ENCODE assay signal across 28 mouse cellular contexts in the genomic region with DNA sequence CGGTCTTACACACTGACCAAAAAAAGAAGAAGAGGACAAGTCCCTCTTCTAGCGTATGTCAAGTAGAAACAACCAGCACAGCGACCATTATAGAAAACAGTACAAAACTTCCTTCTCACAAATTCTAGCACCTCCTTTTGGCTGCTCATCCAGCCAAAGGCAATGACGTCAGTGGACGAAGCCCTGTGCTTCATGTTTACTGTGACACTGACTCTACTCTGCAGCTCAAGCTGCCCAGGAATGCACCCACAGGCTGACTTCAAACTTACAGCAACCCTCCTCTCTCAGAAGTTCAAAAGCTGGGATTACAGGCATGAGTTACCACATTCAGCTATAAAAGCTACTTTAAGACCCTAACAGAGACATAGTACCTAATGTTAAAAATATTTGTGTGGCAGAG.
DNase-seq lines count a peak whose midpoint lies in the region; ATAC-seq and TF ChIP-seq lines count a peak whose summit lies in the region.
"Had no signal": no experiment of that assay in that cellular context is flagged by ENCODE, and none has a peak within 500 bp of the region (broad histone marks: within the 10 kb centered on the region; RNA-seq: fewer than 3 reads in every experiment).

No protein-coding gene starts in this region.

- no peak for TF ChIP-seq CTCF in liver, adult 2 months (IDR thresholded peaks at IDR 0.05; ENCODE audit: low read depth, low read length)
- no peak for TF ChIP-seq CTCF in liver, postnatal 0 days (IDR thresholded peaks at IDR 0.05; ENCODE audit: low read depth)
- peak; percentile 12 for TF ChIP-seq CTCF in Patski (IDR thresholded peaks at IDR 0.05)

- no peak for ATAC-seq in liver, postnatal 0 days
- ATAC-seq in Patski, result peak; percentile 64
- ATAC-seq: activated CD4-positive, CD25-positive, alpha-beta regulatory T cell, adult 4 months; CD4-positive, CD25-positive, alpha-beta regulatory T cell, adult 4 months; forebrain, postnatal 0 days; intestine, postnatal 0 days; midbrain, embryonic 13.5 days had no signal

- no peaks in the 10 kb centered on the region for H3K27me3 ChIP-seq in liver, adult 2 months (ENCODE audit: control insufficient read depth, insufficient read depth, low read length)
- no peaks in the 10 kb centered on the region for H3K27me3 ChIP-seq in liver, postnatal 0 days (ENCODE audit: insufficient read depth, low read length)
- no peaks in the 10 kb centered on the region for H3K27me3 ChIP-seq in Patski
- H3K27me3 ChIP-seq: embryonic facial prominence, embryonic 15.5 days; forebrain, embryonic 12.5 days; limb, embryonic 12.5 days; midbrain, embryonic 13.5 days; neural tube, embryonic 13.5 days had no signal

- CTCF ChIA-PET in Patski (lab: Charles Lee), result interaction anchor here (1.2 to 7.5 kb wide), 3 partner anchors 13 to 292 kb away, joined by 3 to 62 read pairs (median 21); no protein-coding TSS in a partner anchor

- no peak overlapping the region for H3K4me2 ChIP-seq in liver, postnatal 0 days (ENCODE audit: low read depth, low read length)
- H3K4me2 ChIP-seq: embryonic facial prominence, embryonic 15.5 days; forebrain, embryonic 12.5 days; hindbrain, embryonic 14.5 days; limb, embryonic 12.5 days; liver, embryonic 11.5 days; midbrain, embryonic 13.5 days; neural tube, embryonic 13.5 days had no signal

- intact Hi-C loops in left cerebral cortex, postnatal 14 days (cut with DNase I), result no loop called here

- no peaks in the 10 kb centered on the region for H3K36me3 ChIP-seq in liver, adult 2 months (ENCODE audit: control insufficient read depth, insufficient read depth, low read length)
- 0 out of 2 replicates have a peak, but pooled peaks cover 3% of the 10 kb centered on the region for H3K36me3 ChIP-seq in liver, postnatal 0 days (replicated peaks; ENCODE audit: insufficient read depth, low read length)
- H3K36me3 ChIP-seq: embryonic facial prominence, embryonic 10.5 days; embryonic facial prominence, embryonic 15.5 days; limb, embryonic 12.5 days; neural tube, embryonic 13.5 days had no signal

- in situ Hi-C loops in Patski (cut with MboI; ENCODE audit: low pct_unique_long_range_greater_than_20kb), result loop anchor here (5.0 to 25.0 kb wide), 3 partner anchors 291 to 1016 kb away; no protein-coding TSS in a partner anchor

- peaks cover 3% of the 10 kb centered on the region; the same call in 1 of the 2 replicates for H3K4me1 ChIP-seq in liver, adult 2 months (ENCODE audit: control insufficient read depth, insufficient read depth, low read length)
- H3K4me1 ChIP-seq in liver, postnatal 0 days (ENCODE audit: insufficient read depth), result no peaks in the 10 kb centered on the region
- H3K4me1 ChIP-seq: embryonic facial prominence, embryonic 10.5 days; embryonic facial prominence, embryonic 15.5 days had no signal

- H3K9me3 ChIP-seq in liver, postnatal 0 days (ENCODE audit: low read length), result no peaks in the 10 kb centered on the region
- H3K9me3 ChIP-seq: embryonic facial prominence, embryonic 10.5 days; embryonic facial prominence, embryonic 15.5 days; forebrain, embryonic 12.5 days; limb, embryonic 12.5 days; midbrain, embryonic 13.5 days; neural tube, embryonic 13.5 days had no signal

- no peak overlapping the region for H3K4me3 ChIP-seq in liver, adult 2 months (ENCODE audit: insufficient read depth, low read depth, low read length)
- no peak overlapping the region for H3K4me3 ChIP-seq in liver, postnatal 0 days (ENCODE audit: low read depth, low read length)
- H3K4me3 ChIP-seq: embryonic facial prominence, embryonic 10.5 days; embryonic facial prominence, embryonic 15.5 days; forebrain, embryonic 12.5 days; limb, embryonic 12.5 days; midbrain, embryonic 13.5 days; neural tube, embryonic 13.5 days had no signal

- DNase-seq in heart, adult 18-20 months, result peak; percentile 25 to 47
- DNase-seq in heart, adult 11 months, result no peak
- peak; percentile 35 for DNase-seq in liver, adult 2 months (ENCODE audit: extremely low read depth, low read depth, low spot score)
- no peak for DNase-seq in liver, postnatal 0 days
- DNase-seq in Patski (ENCODE audit: low read depth, low spot score), result peak; percentile 47
- DNase-seq in skeletal muscle tissue, adult 2 months (ENCODE audit: low read depth, low spot score), result peak; percentile 25
- no peak for DNase-seq in left cerebral cortex, postnatal 14 days (ENCODE audit: low spot score in 2 of 2)
- DNase-seq: adrenal gland, adult 2 months; adrenal gland, postnatal 36 days; cerebellum, postnatal 14 days; forebrain, postnatal 0 days; kidney, adult 9 months; kidney, postnatal 14 days; layer of hippocampus, adult 9-11 months; right cerebral cortex, postnatal 4 days; thymus, postnatal 4 days had no signal

- 73% methylated on average over 5 of the region's 5 CpGs for WGBS in liver, adult 2 months
- WGBS in liver, postnatal 0 days (ENCODE audit: insufficient replicate concordance), result 86% methylated on average over 5 of the region's 5 CpGs

- TF ChIP-seq EP300 in liver, postnatal 0 days (IDR thresholded peaks at IDR 0.05; ENCODE audit: low read depth), result no peak

- POLR2A ChIA-PET in Patski (lab: Charles Lee), result interaction anchor here (0.7 kb wide), 1 partner anchor 10 kb away, joined by 3 read pairs; no protein-coding TSS in a partner anchor

- H3K9ac ChIP-seq in liver, adult 2 months (ENCODE audit: low read depth, low read length), result no peak overlapping the region
- no peak overlapping the region for H3K9ac ChIP-seq in liver, postnatal 0 days (replicated peaks)
- H3K9ac ChIP-seq: embryonic facial prominence, embryonic 15.5 days; forebrain, embryonic 12.5 days; forebrain, postnatal 0 days; hindbrain, embryonic 14.5 days; limb, embryonic 12.5 days; midbrain, embryonic 13.5 days; neural tube, embryonic 13.5 days had no signal

- TF ChIP-seq POLR2A in liver, adult 2 months (IDR thresholded peaks at IDR 0.05; ENCODE audit: extremely low read depth, insufficient read depth, low read length), result no peak

- H3K79me2 ChIP-seq in liver, adult 2 months (ENCODE audit: control insufficient read depth, insufficient read depth, low read length), result peaks cover 4% of the 10 kb centered on the region; the same call in 1 of the 2 replicates

- H3K27ac ChIP-seq in liver, adult 2 months (replicated peaks; ENCODE audit: insufficient read depth, low read depth, low read length), result no peak overlapping the region
- no peak overlapping the region for H3K27ac ChIP-seq in liver, postnatal 0 days (ENCODE audit: low read depth)
- H3K27ac ChIP-seq: embryonic facial prominence, embryonic 10.5 days; embryonic facial prominence, embryonic 15.5 days; forebrain, embryonic 12.5 days; hindbrain, embryonic 14.5 days; limb, embryonic 12.5 days; macrophage; midbrain, embryonic 13.5 days; neural tube, embryonic 13.5 days had no signal

Comparison
In these comparisons a context has a peak if more than half of its experiments do, and no peak if none do; other contexts are left out.
1. DNase-seq: peak in heart, adult 18-20 months (2 of 2), liver, adult 2 months (single experiment), Patski (single experiment) and skeletal muscle tissue, adult 2 months (single experiment); none in heart, adult 11 months (single experiment), liver, postnatal 0 days (single experiment) and left cerebral cortex, postnatal 14 days (0 of 2).